Mouse (Mus musculus): ENCODE results near the gene Ranbp17. TPM values are rescaled to one million over a fixed set of nuclear protein-coding genes. Genes with fewer than 3 reads are reported as not detected.
"Not testable (repeated sequence)": the region's sequence is repeated elsewhere in the genome, so short reads cannot be mapped to it uniquely, and the experiment has no call there.

The Ranbp17 gene
- under 1 TPM in 3 of 4 experiments, not detected in 1; 0.15 to 0.34 (median 0.18) TPM for total RNA-seq (2022)

- DNase-seq (ENCODE audit: low spot score in 2 of 2) = peak in 1 of 2 experiments; percentile 3
These were observed at the start of gene Ranbp17 for GRCm38 (mm10) chr11:33513376-33513991. Ranbp17 (minus strand) TSS chr11:33513746.

- DNase-seq (ENCODE audit: low spot score in 2 of 2) = no peak
These were observed 40.6 kb upstream of the Ranbp17 start for GRCm38 (mm10) chr11:33554123-33554522.

- no peak for DNase-seq (ENCODE audit: low spot score in 2 of 2)
These were observed 37.5 kb upstream of the Ranbp17 start for GRCm38 (mm10) chr11:33550861-33551560.

- no peak for DNase-seq (ENCODE audit: low spot score in 2 of 2)
These were observed 33.8 kb upstream of the Ranbp17 start for GRCm38 (mm10) chr11:33547386-33547785.

GRCm38 (mm10) chr11:33544945-33545344, 31.4 kb upstream of the Ranbp17 start:
- DNase-seq (ENCODE audit: low spot score in 2 of 2) = no peak

GRCm38 (mm10) chr11:33544121-33544520, 30.6 kb upstream of the Ranbp17 start:
- no peak for DNase-seq (ENCODE audit: low spot score in 2 of 2)

- DNase-seq (ENCODE audit: low spot score in 2 of 2) = no peak
These were observed 24.0 kb upstream of the Ranbp17 start for GRCm38 (mm10) chr11:33537390-33538125.

- DNase-seq (ENCODE audit: low spot score in 2 of 2) = no peak
These were observed 23.1 kb upstream of the Ranbp17 start for GRCm38 (mm10) chr11:33536636-33537035.

- DNase-seq (ENCODE audit: low spot score in 2 of 2) = no peak
These were observed 21.0 kb upstream of the Ranbp17 start for GRCm38 (mm10) chr11:33534541-33534940.

GRCm38 (mm10) chr11:33533577-33533976, 20.0 kb upstream of the Ranbp17 start:
- DNase-seq (ENCODE audit: low spot score in 2 of 2) = no peak

- no peak for DNase-seq (ENCODE audit: low spot score in 2 of 2)
These were observed 16.0 kb upstream of the Ranbp17 start for GRCm38 (mm10) chr11:33529576-33529975.

GRCm38 (mm10) chr11:33512854-33513375, 631 bp downstream of the Ranbp17 start:
- peak in 1 of 2 experiments; percentile 5 for DNase-seq (ENCODE audit: low spot score in 2 of 2)

- DNase-seq (ENCODE audit: low spot score in 2 of 2) = no peak
These were observed 4.1 kb downstream of the Ranbp17 start for GRCm38 (mm10) chr11:33509401-33509800.

- no peak for DNase-seq (ENCODE audit: low spot score in 2 of 2)
These were observed 27.8 kb downstream of the Ranbp17 start for GRCm38 (mm10) chr11:33485746-33486145.

GRCm38 (mm10) chr11:33480410-33480809, 33.1 kb downstream of the Ranbp17 start:
- DNase-seq (ENCODE audit: low spot score in 2 of 2) = no peak

GRCm38 (mm10) chr11:33479209-33479608, 34.3 kb downstream of the Ranbp17 start:
- DNase-seq (ENCODE audit: low spot score in 2 of 2) = no peak

- DNase-seq (ENCODE audit: low spot score in 2 of 2) = no peak
These were observed 36.9 kb downstream of the Ranbp17 start for GRCm38 (mm10) chr11:33476634-33477033.

GRCm38 (mm10) chr11:33461172-33461571, 52.4 kb downstream of the Ranbp17 start:
- no peak for DNase-seq (ENCODE audit: low spot score in 2 of 2)

- DNase-seq (ENCODE audit: low spot score in 2 of 2) = no peak
These were observed 59.5 kb downstream of the Ranbp17 start for GRCm38 (mm10) chr11:33454069-33454468.

- DNase-seq (ENCODE audit: low spot score in 2 of 2) = no peak
These were observed 79.7 kb downstream of the Ranbp17 start for GRCm38 (mm10) chr11:33433813-33434212.

GRCm38 (mm10) chr11:33428238-33428637, 85.3 kb downstream of the Ranbp17 start:
- DNase-seq (ENCODE audit: low spot score in 2 of 2) = not testable (repeated sequence)

- DNase-seq (ENCODE audit: low spot score in 2 of 2) = not testable (repeated sequence)
These were observed 85.8 kb downstream of the Ranbp17 start for GRCm38 (mm10) chr11:33427789-33428188.

All from gastrocnemius, adult 8-10 months (tissue).